Mouse (Mus musculus) testis, adult 2 months (tissue): ENCODE data around the gene Foxp4. TPM values are rescaled to one million over a fixed set of nuclear protein-coding genes. Genes with fewer than 3 reads are reported as not detected.

ENCODE experiments used
- H3K27ac ChIP-seq: fragments of 200-500 bp; 2 replicates; pipeline ENCODE4 v1.5.1; 2012; ENCODE audit warnings: low read depth, low read length; ENCODE audit not compliant: control insufficient read depth, insufficient read depth
- H3K27me3 ChIP-seq: fragments of 200-500 bp; 2 replicates; pipeline ENCODE4 v1.6.1; 2012; ENCODE audit warnings: mild to moderate bottlenecking, low read length, moderate library complexity; ENCODE audit not compliant: control insufficient read depth, insufficient read depth
- H3K36me3 ChIP-seq: fragments of 200-500 bp; 2 replicates; pipeline ENCODE4 v1.6.1; 2012; ENCODE audit warnings: mild to moderate bottlenecking, low read length; ENCODE audit not compliant: control insufficient read depth, insufficient read depth
- H3K4me1 ChIP-seq: fragments of 200-500 bp; 2 replicates; pipeline ENCODE4 v1.6.1; 2012; ENCODE audit warnings: low read length; ENCODE audit not compliant: control insufficient read depth, insufficient read depth
- H3K4me3 ChIP-seq: fragments of 200-500 bp; 2 replicates; pipeline ENCODE4 v1.5.1; 2012; ENCODE audit warnings: low read depth, mild to moderate bottlenecking, low read length, moderate library complexity, mixed read lengths; ENCODE audit not compliant: control insufficient read depth
- CTCF ChIP-seq: fragments of 200-500 bp; IDR thresholded peaks from 2 replicates; pipeline ENCODE4 v1.5.1; 2012; ENCODE audit warnings: low read depth, mild to moderate bottlenecking, inconsistent platforms, low read length, moderate library complexity; ENCODE audit not compliant: control insufficient read depth, insufficient read depth, insufficient replicate concordance
- POLR2A ChIP-seq: fragments of 200-500 bp; IDR thresholded peaks from 2 replicates; pipeline ENCODE4 v1.6.1; 2012; ENCODE audit warnings: low read depth, mild to moderate bottlenecking, inconsistent platforms, low read length, moderate library complexity; ENCODE audit not compliant: control insufficient read depth
- polyA plus RNA-seq: library from polyadenylated mRNA; depleted of rRNA; stranded (reverse); fragments of >200 nt; gene quantifications from 2 replicates; pipeline ENCODE4 v1.2.3, GENCODE M21; 2012; rRNA removed

The Foxp4 gene
- polyA plus RNA-seq, 1 experiment, result 7.8 TPM

- H3K36me3 ChIP-seq, result no peaks in the 10 kb centered on the region
- H3K4me1 ChIP-seq, result peaks cover 4% of the 10 kb centered on the region
- H3K27me3 ChIP-seq, result no peaks in the 10 kb centered on the region
- no peak overlapping the region for H3K27ac ChIP-seq
- no peak for TF ChIP-seq CTCF
- no peak for TF ChIP-seq POLR2A
- no peak overlapping the region for H3K4me3 ChIP-seq
Measured at GRCm38 (mm10) chr17:47818038-47818725, 106.3 kb downstream of the Foxp4 start.

Other genes with a start within 250 kb of the Foxp4 start
- 93.7 and 96.8 TPM in 2 replicates for gene Tomm6, start 236.3 kb downstream of the Foxp4 start, polyA plus RNA-seq
- 31.4 and 34.1 TPM in 2 replicates for gene Frs3, start 235.6 kb downstream of the Foxp4 start, polyA plus RNA-seq
- gene Gm21981, start 230.2 kb downstream of the Foxp4 start, polyA plus RNA-seq, result 0.95 and 0.96 TPM in 2 replicates
- 2.7 and 3.4 TPM in 2 replicates for gene Prickle4, start 229.9 kb downstream of the Foxp4 start, polyA plus RNA-seq
- 0.32 and 0.57 TPM in 2 replicates for gene Pgc, start 197.8 kb downstream of the Foxp4 start, polyA plus RNA-seq
- 4.4 and 5.2 TPM in 2 replicates for gene Tfeb, start 187.6 kb downstream of the Foxp4 start, polyA plus RNA-seq
- 2.0 and 2.1 TPM in 2 replicates for gene Mdfi, start 90.0 kb downstream of the Foxp4 start, polyA plus RNA-seq
- 19.1 and 19.7 TPM in 2 replicates for gene 1700122O11Rik, start 113.6 kb upstream of the Foxp4 start, polyA plus RNA-seq
- 159 and 164 TPM in 2 replicates for gene 1700067P10Rik, start 164.7 kb upstream of the Foxp4 start, polyA plus RNA-seq
- gene 9830107B12Rik, start 221.6 kb upstream of the Foxp4 start, polyA plus RNA-seq, result not detected in 2 replicates
- 0.05 and 0.07 TPM in 2 replicates for gene A530064D06Rik, start 242.6 kb upstream of the Foxp4 start, polyA plus RNA-seq